Mouse (Mus musculus): ENCODE data around the gene Aplf. TPM values are rescaled to one million over a fixed set of nuclear protein-coding genes. Genes with fewer than 3 reads are reported as not detected.

Gene Aplf
- polyA plus RNA-seq, 1 experiment = 5.8 TPM

DNA sequence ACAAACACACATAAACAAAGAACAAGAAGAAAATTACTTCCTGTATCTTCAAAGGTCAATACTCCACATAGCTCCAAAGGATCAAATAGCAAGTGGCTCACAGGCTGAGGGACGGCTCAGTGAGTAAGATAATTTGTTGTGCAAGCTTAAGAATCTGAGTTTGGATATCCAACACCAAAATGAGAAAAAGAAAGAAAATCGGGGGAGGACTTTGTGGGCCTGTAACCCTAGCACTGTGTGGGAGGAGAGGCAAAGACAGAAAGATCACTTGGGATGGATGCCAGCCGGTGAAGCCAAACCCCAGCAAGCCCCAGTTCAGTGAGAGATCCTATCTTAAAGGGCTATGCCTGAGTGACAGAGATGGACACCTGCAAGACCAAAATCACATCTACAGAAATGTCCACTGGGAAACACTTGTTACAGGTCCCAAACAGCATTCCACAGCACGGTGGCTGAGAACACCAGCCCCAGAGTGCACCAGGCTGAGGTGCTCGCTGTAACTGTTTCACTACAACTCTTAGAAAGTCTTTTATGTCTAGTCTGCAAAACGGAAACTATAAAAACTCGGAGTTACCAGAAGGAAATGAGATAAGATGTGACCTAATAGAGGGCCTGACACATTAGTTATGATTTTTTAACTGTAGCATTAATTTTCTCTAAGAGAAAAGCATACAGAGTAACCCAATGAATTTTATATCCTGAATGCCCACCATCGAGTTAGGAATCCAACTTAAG lies 17.9 kb downstream of the Aplf start:
- no peaks in the 10 kb centered on the region for H3K79me3 ChIP-seq (ENCODE audit: low read depth)
- no peaks in the 10 kb centered on the region for H3K79me2 ChIP-seq (ENCODE audit: control insufficient read depth, insufficient read depth)
- H3K27me3 ChIP-seq (ENCODE audit: control insufficient read depth, insufficient read depth, insufficient read length) = no peaks in the 10 kb centered on the region
- no peak overlapping the region for H3K4me3 ChIP-seq (ENCODE audit: insufficient read depth, poor library complexity, severe bottlenecking)
- H3K36me3 ChIP-seq (ENCODE audit: control insufficient read depth, insufficient read depth) = peaks cover 15% of the 10 kb centered on the region
- no peak for TF ChIP-seq MYOG (IDR thresholded peaks at IDR 0.05; ENCODE audit: control insufficient read depth, extremely low read depth, insufficient read length)
- no peak for TF ChIP-seq USF1 (IDR thresholded peaks at IDR 0.05; ENCODE audit: low read depth)
- no peak for TF ChIP-seq MAX (IDR thresholded peaks at IDR 0.05)
- peak; percentile 3 for TF ChIP-seq CEBPB (IDR thresholded peaks at IDR 0.05; ENCODE audit: low read depth)
- no peak overlapping the region for H3ac ChIP-seq (ENCODE audit: control insufficient read depth, insufficient read length, low read depth)

- H3K27me3 ChIP-seq (ENCODE audit: control insufficient read depth, insufficient read depth, insufficient read length) = no peaks in the 10 kb centered on the region
- H3K4me3 ChIP-seq (ENCODE audit: insufficient read depth, poor library complexity, severe bottlenecking) = no peak overlapping the region
- no peak overlapping the region for H3ac ChIP-seq (ENCODE audit: control insufficient read depth, insufficient read length, low read depth)
- H3K79me2 ChIP-seq (ENCODE audit: control insufficient read depth, insufficient read depth) = no peaks in the 10 kb centered on the region
- H3K79me3 ChIP-seq (ENCODE audit: low read depth) = no peaks in the 10 kb centered on the region
- peaks cover 15% of the 10 kb centered on the region for H3K36me3 ChIP-seq (ENCODE audit: control insufficient read depth, insufficient read depth)
- no peak for TF ChIP-seq FOSL1 (IDR thresholded peaks at IDR 0.05; ENCODE audit: insufficient read depth, low read length, poor library complexity, severe bottlenecking)
- no peak for TF ChIP-seq CTCF (IDR thresholded peaks at IDR 0.05; ENCODE audit: control insufficient read depth, insufficient read depth, insufficient read length)
- no peak for TF ChIP-seq CEBPB (IDR thresholded peaks at IDR 0.05; ENCODE audit: low read depth)
- TF ChIP-seq USF1 (IDR thresholded peaks at IDR 0.05; ENCODE audit: low read depth) = no peak
- TF ChIP-seq MYOG (IDR thresholded peaks at IDR 0.05; ENCODE audit: control insufficient read depth, extremely low read depth, insufficient read length) = no peak
- TF ChIP-seq MYOD1 (IDR thresholded peaks at IDR 0.05; ENCODE audit: control insufficient read depth, insufficient read length, low read depth) = peak; percentile 12
- TF ChIP-seq MAX (IDR thresholded peaks at IDR 0.05) = no peak
Observed at GRCm38 (mm10) chr6:87653478-87653877, 18.5 kb downstream of the Aplf start.

DNA sequence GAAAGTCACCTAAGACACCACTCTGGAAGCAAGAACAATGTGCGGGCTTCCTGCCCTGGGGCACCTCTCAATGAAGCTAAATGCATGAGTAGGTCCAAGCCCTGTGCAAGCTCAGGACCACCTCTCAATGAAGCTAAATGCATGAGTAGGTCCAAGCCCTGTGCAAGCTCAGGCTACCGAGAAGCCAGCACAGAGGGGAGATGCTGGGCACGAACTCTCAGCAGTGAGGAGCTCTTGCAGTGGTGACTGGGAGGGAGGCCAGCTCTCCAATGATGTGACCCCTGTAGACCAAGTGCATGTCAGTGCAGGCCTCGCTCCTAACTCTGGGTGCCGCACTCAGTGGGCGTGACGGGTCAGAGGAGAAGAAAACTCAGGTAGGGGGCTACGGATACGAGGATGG lies 19.3 kb downstream of the Aplf start:
- H3K36me3 ChIP-seq (ENCODE audit: control insufficient read depth, insufficient read depth) = peaks cover 8% of the 10 kb centered on the region
- H3K79me3 ChIP-seq (ENCODE audit: low read depth) = no peaks in the 10 kb centered on the region
- H3K79me2 ChIP-seq (ENCODE audit: control insufficient read depth, insufficient read depth) = no peaks in the 10 kb centered on the region
- H3K4me3 ChIP-seq (ENCODE audit: insufficient read depth, poor library complexity, severe bottlenecking) = no peak overlapping the region
- no peak overlapping the region for H3ac ChIP-seq (ENCODE audit: control insufficient read depth, insufficient read length, low read depth)
- H3K27me3 ChIP-seq (ENCODE audit: control insufficient read depth, insufficient read depth, insufficient read length) = no peaks in the 10 kb centered on the region
- TF ChIP-seq MYOD1 (IDR thresholded peaks at IDR 0.05; ENCODE audit: control insufficient read depth, insufficient read length, low read depth) (no peak), USF1 (IDR thresholded peaks at IDR 0.05; ENCODE audit: low read depth) (no peak), FOSL1 (IDR thresholded peaks at IDR 0.05; ENCODE audit: insufficient read depth, low read length, poor library complexity, severe bottlenecking) (no peak), CTCF (IDR thresholded peaks at IDR 0.05; ENCODE audit: control insufficient read depth, insufficient read depth, insufficient read length) (no peak), MAX (IDR thresholded peaks at IDR 0.05) (no peak), CEBPB (IDR thresholded peaks at IDR 0.05; ENCODE audit: low read depth) (no peak), MYOG (IDR thresholded peaks at IDR 0.05; ENCODE audit: control insufficient read depth, extremely low read depth, insufficient read length) (no peak)

DNA sequence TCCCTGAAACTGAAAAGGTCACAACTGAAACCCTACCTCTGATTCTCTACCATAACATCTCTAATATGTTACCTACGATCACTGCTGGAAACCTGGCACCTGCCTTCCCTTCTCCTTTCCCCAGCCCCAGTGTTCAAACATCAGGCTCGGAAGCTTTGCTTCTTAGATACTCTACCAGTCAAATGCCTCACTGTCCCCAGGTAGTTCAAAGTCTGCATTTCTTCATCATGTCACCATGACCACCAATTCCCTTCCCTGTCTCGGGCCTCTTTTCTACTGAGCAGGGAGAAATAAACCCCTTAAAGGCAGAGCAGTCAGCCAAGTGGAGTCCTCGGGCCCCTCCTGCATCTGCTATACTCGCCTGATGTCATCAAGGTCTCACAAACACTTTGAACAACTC lies 20.2 kb downstream of the Aplf start:
- TF ChIP-seq USF1 (IDR thresholded peaks at IDR 0.05; ENCODE audit: low read depth) (no peak), MAX (IDR thresholded peaks at IDR 0.05) (no peak), CEBPB (IDR thresholded peaks at IDR 0.05; ENCODE audit: low read depth) (no peak), MYOG (IDR thresholded peaks at IDR 0.05; ENCODE audit: control insufficient read depth, extremely low read depth, insufficient read length) (no peak), CTCF (IDR thresholded peaks at IDR 0.05; ENCODE audit: control insufficient read depth, insufficient read depth, insufficient read length) (no peak), FOSL1 (IDR thresholded peaks at IDR 0.05; ENCODE audit: insufficient read depth, low read length, poor library complexity, severe bottlenecking) (no peak), MYOD1 (IDR thresholded peaks at IDR 0.05; ENCODE audit: control insufficient read depth, insufficient read length, low read depth) (no peak)
- no peak overlapping the region for H3ac ChIP-seq (ENCODE audit: control insufficient read depth, insufficient read length, low read depth)
- no peak overlapping the region for H3K4me3 ChIP-seq (ENCODE audit: insufficient read depth, poor library complexity, severe bottlenecking)
- H3K79me3 ChIP-seq (ENCODE audit: low read depth) = no peaks in the 10 kb centered on the region
- peaks cover 7% of the 10 kb centered on the region for H3K36me3 ChIP-seq (ENCODE audit: control insufficient read depth, insufficient read depth)
- H3K79me2 ChIP-seq (ENCODE audit: control insufficient read depth, insufficient read depth) = no peaks in the 10 kb centered on the region
- no peaks in the 10 kb centered on the region for H3K27me3 ChIP-seq (ENCODE audit: control insufficient read depth, insufficient read depth, insufficient read length)

GRCm38 (mm10) chr6:87638134-87638660 lies 33.8 kb downstream of the Aplf start:
- no peaks in the 10 kb centered on the region for H3K79me3 ChIP-seq (ENCODE audit: low read depth)
- no peak overlapping the region for H3ac ChIP-seq (ENCODE audit: control insufficient read depth, insufficient read length, low read depth)
- TF ChIP-seq CTCF (IDR thresholded peaks at IDR 0.05; ENCODE audit: control insufficient read depth, insufficient read depth, insufficient read length) (no peak), FOSL1 (IDR thresholded peaks at IDR 0.05; ENCODE audit: insufficient read depth, low read length, poor library complexity, severe bottlenecking) (no peak), USF1 (IDR thresholded peaks at IDR 0.05; ENCODE audit: low read depth) (no peak), MYOG (IDR thresholded peaks at IDR 0.05; ENCODE audit: control insufficient read depth, extremely low read depth, insufficient read length) (no peak), MYOD1 (IDR thresholded peaks at IDR 0.05; ENCODE audit: control insufficient read depth, insufficient read length, low read depth) (no peak), CEBPB (IDR thresholded peaks at IDR 0.05; ENCODE audit: low read depth) (no peak)
- H3K36me3 ChIP-seq (ENCODE audit: control insufficient read depth, insufficient read depth) = no peaks in the 10 kb centered on the region
- H3K4me3 ChIP-seq (ENCODE audit: insufficient read depth, poor library complexity, severe bottlenecking) = no peak overlapping the region
- H3K27me3 ChIP-seq (ENCODE audit: control insufficient read depth, insufficient read depth, insufficient read length) = no peaks in the 10 kb centered on the region
- no peaks in the 10 kb centered on the region for H3K79me2 ChIP-seq (ENCODE audit: control insufficient read depth, insufficient read depth)
